Mouse (Mus musculus): ENCODE measurements at regions not wholly inside any gene's neighbourhood (a gene's known extent, or its start where the extent isn't known, plus 50 kb on each side); places are given as distances from the start of the nearest gene placed in this dataset.

- ATAC-seq (no peak), DNase-seq (no peak)
- H3K4me3 ChIP-seq (ENCODE audit: low read depth, low read length) = no peak overlapping the region
- no peaks in the 10 kb centered on the region for H3K27me3 ChIP-seq (ENCODE audit: insufficient read depth, low read length)
- TF ChIP-seq CTCF (IDR thresholded peaks at IDR 0.05; ENCODE audit: low read depth) (no peak), EP300 (IDR thresholded peaks at IDR 0.05; ENCODE audit: low read depth) (no peak)
- no peaks in the 10 kb centered on the region for H3K36me3 ChIP-seq (replicated peaks; ENCODE audit: insufficient read depth, low read length)
- 74% methylated on average over 21 of the region's 21 CpGs for WGBS (ENCODE audit: insufficient replicate concordance)
- H3K9ac ChIP-seq (replicated peaks) = no peak overlapping the region
- no peaks in the 10 kb centered on the region for H3K4me1 ChIP-seq (ENCODE audit: insufficient read depth)
- no peaks in the 10 kb centered on the region for H3K9me3 ChIP-seq (ENCODE audit: low read length)
- no peak overlapping the region for H3K4me2 ChIP-seq (ENCODE audit: low read depth, low read length)
- H3K27ac ChIP-seq (ENCODE audit: low read depth) = no peak overlapping the region
Measured at GRCm38 (mm10) chr15:96851970-96852768, 152.6 kb upstream of the Slc38a2 start.

GRCm38 (mm10) chr15:96848150-96848549, 148.6 kb upstream of the Slc38a2 start:
- no peaks in the 10 kb centered on the region for H3K27me3 ChIP-seq (ENCODE audit: insufficient read depth, low read length)
- no peaks in the 10 kb centered on the region for H3K9me3 ChIP-seq (ENCODE audit: low read length)
- no peak overlapping the region for H3K4me3 ChIP-seq (ENCODE audit: low read depth, low read length)
- H3K36me3 ChIP-seq (replicated peaks; ENCODE audit: insufficient read depth, low read length) = no peaks in the 10 kb centered on the region
- DNase-seq (peak; percentile 63), ATAC-seq (no peak)
- TF ChIP-seq EP300 (IDR thresholded peaks at IDR 0.05; ENCODE audit: low read depth) = no peak
- peak; percentile 65 for TF ChIP-seq CTCF (IDR thresholded peaks at IDR 0.05; ENCODE audit: low read depth)
- no peaks in the 10 kb centered on the region for H3K4me1 ChIP-seq (ENCODE audit: insufficient read depth)
- no peak overlapping the region for H3K9ac ChIP-seq (replicated peaks)
- no peak overlapping the region for H3K4me2 ChIP-seq (ENCODE audit: low read depth, low read length)
- no peak overlapping the region for H3K27ac ChIP-seq (ENCODE audit: low read depth)
- WGBS (ENCODE audit: insufficient replicate concordance) = 65% methylated on average over 2 of the region's 2 CpGs

GRCm38 (mm10) chr15:96845221-96845620, 145.7 kb upstream of the Slc38a2 start:
- Histone ChIP-seq H3K27ac (ENCODE audit: low read depth) (no peak overlapping the region), H3K4me3 (ENCODE audit: low read depth, low read length) (no peak overlapping the region), H3K36me3 (replicated peaks; ENCODE audit: insufficient read depth, low read length) (no peaks in the 10 kb centered on the region), H3K27me3 (ENCODE audit: insufficient read depth, low read length) (no peaks in the 10 kb centered on the region), H3K4me2 (ENCODE audit: low read depth, low read length) (no peak overlapping the region), H3K9ac (replicated peaks) (no peak overlapping the region), H3K9me3 (ENCODE audit: low read length) (no peaks in the 10 kb centered on the region), H3K4me1 (ENCODE audit: insufficient read depth) (no peaks in the 10 kb centered on the region)
- TF ChIP-seq CTCF (IDR thresholded peaks at IDR 0.05; ENCODE audit: low read depth) = no peak
- TF ChIP-seq EP300 (IDR thresholded peaks at IDR 0.05; ENCODE audit: low read depth) = no peak
- 79% methylated on average over 6 of the region's 6 CpGs for WGBS (ENCODE audit: insufficient replicate concordance)
- ATAC-seq = no peak
- no peak for DNase-seq

GRCm38 (mm10) chr15:96844290-96844689, 144.8 kb upstream of the Slc38a2 start:
- DNase-seq (no peak), ATAC-seq (no peak)
- no peaks in the 10 kb centered on the region for H3K9me3 ChIP-seq (ENCODE audit: low read length)
- H3K27me3 ChIP-seq (ENCODE audit: insufficient read depth, low read length) = no peaks in the 10 kb centered on the region
- no peaks in the 10 kb centered on the region for H3K4me1 ChIP-seq (ENCODE audit: insufficient read depth)
- no peaks in the 10 kb centered on the region for H3K36me3 ChIP-seq (replicated peaks; ENCODE audit: insufficient read depth, low read length)
- TF ChIP-seq EP300 (IDR thresholded peaks at IDR 0.05; ENCODE audit: low read depth) (no peak), CTCF (IDR thresholded peaks at IDR 0.05; ENCODE audit: low read depth) (no peak)
- H3K27ac ChIP-seq (ENCODE audit: low read depth) = no peak overlapping the region
- WGBS (ENCODE audit: insufficient replicate concordance) = 83% methylated on average over 4 of the region's 4 CpGs
- no peak overlapping the region for H3K4me3 ChIP-seq (ENCODE audit: low read depth, low read length)
- H3K9ac ChIP-seq (replicated peaks) = no peak overlapping the region
- H3K4me2 ChIP-seq (ENCODE audit: low read depth, low read length) = no peak overlapping the region

DNA sequence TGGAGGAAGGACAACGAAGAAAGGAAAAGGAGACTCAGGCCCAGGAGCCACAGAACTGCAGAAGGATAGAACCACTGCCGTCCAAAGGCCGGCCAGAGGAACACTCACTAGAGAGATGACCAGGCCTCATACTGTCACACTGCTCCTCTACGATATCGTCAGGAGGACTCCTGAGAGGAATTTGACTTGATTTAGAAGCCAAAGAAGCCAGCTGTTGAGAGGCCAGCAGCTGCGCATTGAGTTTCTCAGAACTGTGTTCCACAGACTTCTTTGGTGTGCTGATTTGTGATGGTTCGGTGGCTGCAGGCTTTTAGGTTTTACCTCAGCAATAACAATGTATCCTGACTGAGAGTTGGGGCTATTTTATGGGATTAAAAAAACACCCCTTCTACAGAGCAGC, 144.1 kb upstream of the Slc38a2 start:
- Histone ChIP-seq H3K36me3 (replicated peaks; ENCODE audit: insufficient read depth, low read length) (no peaks in the 10 kb centered on the region), H3K4me2 (ENCODE audit: low read depth, low read length) (no peak overlapping the region), H3K27me3 (ENCODE audit: insufficient read depth, low read length) (no peaks in the 10 kb centered on the region), H3K9ac (replicated peaks) (no peak overlapping the region), H3K4me3 (ENCODE audit: low read depth, low read length) (no peak overlapping the region), H3K4me1 (ENCODE audit: insufficient read depth) (no peaks in the 10 kb centered on the region), H3K27ac (ENCODE audit: low read depth) (no peak overlapping the region), H3K9me3 (ENCODE audit: low read length) (no peaks in the 10 kb centered on the region)
- TF ChIP-seq EP300 (IDR thresholded peaks at IDR 0.05; ENCODE audit: low read depth) = no peak
- TF ChIP-seq CTCF (IDR thresholded peaks at IDR 0.05; ENCODE audit: low read depth) = no peak
- no peak for DNase-seq
- 86% methylated on average over 7 of the region's 7 CpGs for WGBS (ENCODE audit: insufficient replicate concordance)
- no peak for ATAC-seq

- Histone ChIP-seq H3K4me2 (ENCODE audit: low read depth, low read length) (no peak overlapping the region), H3K4me3 (ENCODE audit: low read depth, low read length) (no peak overlapping the region), H3K36me3 (replicated peaks; ENCODE audit: insufficient read depth, low read length) (no peaks in the 10 kb centered on the region), H3K27me3 (ENCODE audit: insufficient read depth, low read length) (no peaks in the 10 kb centered on the region), H3K4me1 (ENCODE audit: insufficient read depth) (no peaks in the 10 kb centered on the region), H3K9me3 (ENCODE audit: low read length) (no peaks in the 10 kb centered on the region), H3K27ac (ENCODE audit: low read depth) (no peak overlapping the region), H3K9ac (replicated peaks) (no peak overlapping the region)
- 63% methylated on average over 3 of the region's 3 CpGs for WGBS (ENCODE audit: insufficient replicate concordance)
- ATAC-seq (no peak), DNase-seq (no peak)
- TF ChIP-seq CTCF (IDR thresholded peaks at IDR 0.05; ENCODE audit: low read depth) (no peak), EP300 (IDR thresholded peaks at IDR 0.05; ENCODE audit: low read depth) (no peak)
Measured at GRCm38 (mm10) chr15:96842881-96843280, 143.4 kb upstream of the Slc38a2 start.

Measured in liver, postnatal 0 days (tissue).